Mouse (Mus musculus) G1E-ER4 (cell line): Measurements from ENCODE around the gene Ndufs2. TPM values are rescaled to one million over a fixed set of nuclear protein-coding genes. Genes with fewer than 3 reads are reported as not detected.

Source experiments
- GATA1 ChIP-seq: IDR thresholded peaks from one replicate; pipeline ENCODE4 v1.8.0; 2012; ENCODE audit warnings: low read length, inconsistent platforms
- polyA plus RNA-seq: library from polyadenylated mRNA; stranded (reverse); fragments of >175 nt; gene quantifications from 2 replicates; pipeline ENCODE4 v1.2.3, GENCODE M21; 2012

Gene Ndufs2
- polyA plus RNA-seq, 1 experiment, result 40.4 TPM

DNA sequence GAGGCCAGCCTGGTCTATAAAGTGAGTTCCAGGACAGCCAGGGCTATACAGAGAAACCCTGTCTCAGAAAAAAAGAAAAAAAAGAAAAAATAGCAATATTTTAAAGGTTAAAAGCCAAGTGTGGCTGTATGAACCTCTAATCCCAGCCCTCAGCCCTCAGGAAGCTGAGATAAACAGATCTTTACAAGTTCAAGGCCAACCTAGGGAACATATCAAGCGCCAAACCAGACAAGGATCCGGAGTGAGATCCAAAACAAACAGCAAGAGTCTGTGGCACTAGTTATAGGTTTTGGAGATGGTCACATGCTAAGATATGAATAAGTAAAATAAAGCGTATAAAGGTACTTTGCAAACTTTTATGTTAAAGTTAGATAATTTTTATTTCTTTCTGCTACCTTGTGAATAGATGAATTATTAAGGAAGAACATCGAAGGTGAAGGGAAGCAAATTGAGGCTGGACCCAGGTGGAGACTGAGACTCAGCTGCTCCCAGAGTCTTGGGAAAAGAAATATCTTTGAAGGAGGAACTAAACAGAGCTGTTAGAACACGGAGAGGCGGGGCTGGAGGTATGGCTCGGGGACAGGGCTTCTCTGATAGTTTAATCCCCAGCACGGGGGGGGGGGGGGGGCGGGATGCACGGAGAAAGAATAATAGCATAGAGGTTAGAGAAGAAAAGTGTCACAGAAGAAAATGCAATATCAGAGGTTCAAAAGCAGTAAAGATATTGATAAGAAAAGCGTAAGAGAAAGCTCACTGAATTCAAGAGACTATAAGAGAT is 47.5 kb downstream of the Ndufs2 start:
- no peak for TF ChIP-seq GATA1

DNA sequence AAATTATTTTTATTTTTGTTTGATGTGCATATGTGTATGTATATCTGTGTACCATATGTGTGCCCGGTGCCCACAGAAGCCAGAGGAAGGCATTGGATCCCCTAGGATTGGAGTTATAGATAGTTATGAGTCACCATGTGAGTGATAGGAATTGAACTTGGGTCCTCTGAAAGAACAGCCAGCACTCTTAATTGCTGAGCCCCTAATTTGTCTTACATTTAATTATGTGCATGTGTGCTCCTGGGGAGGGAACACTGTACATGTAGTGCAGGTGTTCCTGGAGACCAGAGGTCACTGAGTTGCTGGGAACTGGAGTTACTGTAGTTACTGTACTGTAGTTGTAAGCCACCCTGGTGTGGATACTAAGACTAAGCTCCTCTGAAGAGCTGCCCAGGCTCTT is 50.4 kb downstream of the Ndufs2 start:
- TF ChIP-seq GATA1, result no peak

DNA sequence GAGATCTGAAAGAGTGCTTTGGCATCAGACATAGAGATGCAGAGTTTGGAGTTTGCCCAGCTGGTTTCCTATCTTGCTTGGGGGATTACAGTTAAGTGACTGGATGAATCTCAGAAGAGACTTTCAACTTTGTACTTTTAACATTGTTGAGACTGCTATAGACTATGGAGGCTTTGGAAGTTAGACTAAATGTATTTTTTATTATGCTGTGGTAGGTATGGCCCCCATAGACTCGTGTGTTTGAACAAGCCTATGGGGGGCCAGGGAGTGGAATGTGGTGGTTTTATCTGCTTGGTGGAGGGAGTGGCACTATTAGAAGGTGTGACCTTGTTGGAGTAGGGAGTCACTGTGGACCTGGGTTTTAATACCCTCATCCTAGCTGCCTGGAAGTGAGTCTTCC is 51.7 kb downstream of the Ndufs2 start:
- no peak for TF ChIP-seq GATA1

DNA sequence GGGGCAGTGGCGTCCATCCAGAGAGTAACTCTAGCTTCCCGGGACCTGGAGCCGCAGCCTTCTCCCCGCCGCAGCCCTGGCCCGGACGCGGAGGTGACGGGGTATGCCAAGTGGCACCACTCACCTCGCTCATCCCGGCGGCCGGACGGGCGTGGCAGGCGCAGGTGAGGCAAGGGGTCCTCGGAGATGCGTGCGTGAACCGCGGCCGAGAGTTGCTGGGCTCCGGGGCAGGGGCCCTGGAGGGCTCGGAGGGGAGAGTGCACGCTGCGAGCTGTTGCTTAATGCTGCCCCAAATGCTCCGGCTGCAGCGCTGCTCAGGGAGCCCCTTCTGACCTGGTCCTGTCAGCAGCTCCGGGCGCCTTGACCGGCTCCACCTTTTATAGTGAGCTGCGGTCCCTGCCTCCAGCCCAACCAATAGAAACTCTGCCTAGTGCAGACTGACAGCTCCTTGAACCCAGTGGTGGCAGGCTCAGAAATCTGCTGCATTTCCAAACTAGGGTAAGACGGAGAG is 55.2 kb downstream of the Ndufs2 start, which contains the start of gene Pcp4l1:
Pcp4l1 (minus strand) TSS at position 382 of the 511 bp plus-strand sequence.
- no peak for TF ChIP-seq GATA1

DNA sequence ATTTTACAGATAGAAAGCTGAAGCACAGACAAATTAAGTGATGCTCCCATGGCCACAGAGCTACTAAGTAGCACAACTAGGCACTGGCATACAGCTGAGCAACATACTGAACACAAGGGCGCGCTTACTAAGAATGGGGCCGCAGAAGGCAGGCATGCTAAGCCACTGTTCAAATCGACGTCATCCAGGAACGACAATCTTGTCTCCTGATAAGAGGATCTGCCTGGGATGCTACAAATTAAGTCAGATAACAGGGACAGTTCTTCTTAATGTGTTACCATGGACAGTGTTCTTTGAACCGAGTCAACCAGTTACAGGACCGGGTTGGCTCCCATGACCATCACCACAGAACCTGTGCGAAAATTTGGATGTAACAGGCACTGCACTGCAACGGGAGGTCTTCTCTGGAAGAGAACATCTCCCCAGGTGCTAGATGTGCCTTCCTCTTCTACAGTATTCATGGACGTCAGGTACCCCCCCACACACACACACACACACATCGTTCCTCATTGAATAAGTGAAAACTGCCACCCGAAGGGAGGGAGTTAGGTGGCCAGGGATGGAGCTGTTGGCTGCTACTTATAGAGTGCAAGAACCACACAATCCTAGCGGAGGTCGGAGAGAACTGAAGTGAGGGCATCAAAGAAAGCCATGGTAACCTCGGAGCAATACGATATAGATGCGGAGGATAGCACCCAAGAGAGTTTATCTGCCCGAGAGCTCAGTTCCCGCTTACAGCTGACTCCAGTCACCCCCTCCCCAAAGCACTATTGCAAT is 56.0 kb downstream of the Ndufs2 start:
- no peak for TF ChIP-seq GATA1

DNA sequence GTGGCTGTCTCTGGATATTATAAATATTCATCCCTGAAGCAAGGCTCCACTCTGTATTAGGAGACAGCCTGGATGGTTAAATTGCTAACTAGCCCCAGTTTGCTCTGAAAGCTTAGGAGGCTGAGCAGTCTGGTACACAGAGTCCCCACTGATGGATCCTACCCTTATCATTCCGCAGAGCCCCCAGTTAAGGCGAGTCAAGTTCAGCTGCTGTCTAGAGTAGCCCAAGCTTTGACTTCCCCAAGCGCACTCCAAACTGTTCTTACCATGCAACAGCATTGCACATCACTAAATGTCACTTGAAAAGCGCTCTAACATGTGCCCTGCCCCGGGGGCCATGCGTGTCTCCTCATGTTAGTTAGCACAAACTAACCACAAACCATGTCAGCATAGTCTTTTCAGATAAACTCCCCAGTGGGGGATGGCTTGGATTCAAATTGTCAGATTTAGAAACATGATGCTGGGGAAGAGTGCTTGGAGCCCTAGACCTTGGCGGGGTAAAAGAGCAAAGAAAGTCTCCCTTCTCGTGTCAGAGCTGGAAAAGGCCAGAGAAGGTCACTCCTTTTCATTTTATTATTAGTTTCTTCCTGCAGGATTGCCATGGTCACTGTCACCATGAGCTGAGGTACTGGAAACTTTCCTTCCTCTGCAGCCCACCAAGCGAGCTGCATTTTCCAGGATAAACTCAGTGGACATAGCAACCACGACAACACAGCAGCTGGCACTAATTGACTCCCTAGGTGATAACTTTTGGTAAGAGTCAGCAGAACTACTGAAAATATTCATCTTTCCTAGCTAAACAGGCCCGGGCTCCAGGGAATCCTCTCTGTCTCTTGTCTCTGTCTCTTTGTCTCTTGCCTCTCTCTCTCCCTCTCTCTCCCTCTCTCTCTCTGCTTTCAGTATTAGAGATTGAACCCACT is 57.0 kb downstream of the Ndufs2 start:
- TF ChIP-seq GATA1, result no peak

DNA sequence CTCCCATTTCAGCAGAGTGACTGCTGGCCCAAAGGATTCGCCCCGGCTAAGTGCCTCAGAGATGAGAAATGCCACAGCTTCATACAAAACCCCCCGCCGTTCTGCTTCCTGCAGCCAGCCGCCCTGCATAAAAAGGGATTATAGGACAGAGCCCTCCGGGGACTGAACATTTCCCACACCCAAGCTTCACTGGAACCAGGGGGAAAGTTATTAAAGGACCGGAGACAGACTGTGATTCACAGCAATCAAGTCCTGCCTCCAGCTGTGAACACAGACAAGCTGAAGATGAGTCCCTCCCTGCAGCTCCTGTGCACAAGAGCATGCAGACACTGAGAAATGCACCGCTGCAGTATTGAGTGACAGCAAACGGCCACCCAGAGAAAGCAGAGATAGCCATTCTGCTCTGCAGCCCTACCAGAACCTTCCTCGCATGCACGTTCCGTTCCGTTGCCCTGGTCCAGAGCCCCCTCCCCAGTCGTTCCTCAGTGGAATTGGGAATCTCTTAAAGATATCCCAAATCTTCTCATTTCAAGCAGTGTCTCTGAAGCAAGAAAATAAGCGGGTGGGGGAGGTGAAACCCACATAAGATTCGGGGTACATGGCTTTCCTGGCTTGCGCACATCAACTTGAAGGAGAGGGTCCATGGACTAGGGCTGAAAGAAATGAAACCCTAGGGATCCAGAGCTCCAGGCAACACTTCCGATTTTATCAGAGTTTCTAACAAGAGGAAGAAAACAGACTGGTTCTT is 57.9 kb downstream of the Ndufs2 start:
- TF ChIP-seq GATA1, result no peak

DNA sequence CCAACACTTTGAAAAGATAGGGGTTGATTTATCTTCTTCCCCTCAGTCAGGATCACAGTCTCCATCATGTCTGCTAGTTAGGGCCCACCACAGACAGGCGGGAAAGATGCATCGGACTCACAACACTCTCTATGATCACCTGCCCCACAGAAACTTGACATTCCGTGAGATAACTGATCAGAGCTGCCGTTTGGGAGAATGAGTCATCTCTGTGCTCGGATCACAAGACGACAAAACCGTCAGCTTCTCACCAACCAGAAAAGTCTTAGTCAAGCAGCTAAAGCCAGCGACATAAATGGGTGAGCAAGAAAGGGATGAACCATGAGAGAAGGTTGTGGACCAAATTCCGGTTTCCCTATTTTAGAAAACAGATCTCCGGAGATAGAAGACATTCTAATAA is 58.9 kb downstream of the Ndufs2 start:
- TF ChIP-seq GATA1, result no peak

DNA sequence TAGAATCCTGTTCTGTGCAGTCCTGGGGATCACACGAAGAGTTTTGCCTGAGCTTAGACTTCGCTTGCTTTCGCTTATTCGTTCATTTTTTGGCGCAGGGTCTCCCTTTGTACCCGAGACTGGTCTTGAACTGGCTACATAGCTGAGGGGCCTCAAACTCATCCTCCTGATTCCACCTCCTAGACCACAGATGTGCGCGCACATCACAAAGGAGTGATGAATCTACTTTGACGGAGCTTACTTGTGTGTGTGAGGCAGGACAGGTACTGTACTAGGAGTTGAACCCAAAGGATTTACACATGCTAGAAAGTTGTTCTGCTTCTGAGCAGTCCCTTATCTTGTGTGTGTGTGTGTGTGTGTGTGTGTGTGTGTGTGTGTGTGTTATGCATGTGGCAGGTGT is 60.4 kb downstream of the Ndufs2 start:
- no peak for TF ChIP-seq GATA1

DNA sequence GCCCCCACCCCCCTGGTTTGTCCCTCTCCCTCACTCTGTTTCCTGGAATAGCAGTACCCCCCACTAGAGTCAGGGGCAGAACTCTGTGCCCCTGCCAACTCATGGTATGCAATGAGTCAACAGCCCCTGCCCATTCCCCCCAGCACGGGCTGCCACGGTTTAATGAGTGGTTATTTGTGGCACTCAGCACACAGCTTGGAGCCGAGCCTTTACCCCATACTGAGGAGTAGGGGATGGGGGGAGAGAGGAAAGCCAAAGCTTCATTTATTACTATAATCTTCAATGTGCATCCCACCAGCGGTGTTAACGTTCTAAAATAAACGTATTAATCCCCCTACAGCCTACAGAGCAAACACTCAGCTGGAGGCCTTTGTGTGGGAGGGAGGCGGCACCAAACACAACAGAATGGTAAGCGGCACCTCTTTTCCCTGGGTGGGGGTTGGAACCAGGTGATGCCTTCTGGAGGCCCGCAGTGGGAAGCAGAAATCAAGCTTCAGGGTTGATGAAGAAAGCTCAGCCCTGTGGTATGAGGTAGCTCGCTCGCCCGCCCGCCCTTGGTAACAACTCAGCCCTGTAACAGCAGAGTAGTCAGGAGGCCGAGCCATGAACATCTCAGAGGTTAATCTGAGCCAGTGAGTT is 61.6 kb downstream of the Ndufs2 start:
- TF ChIP-seq GATA1, result no peak

DNA sequence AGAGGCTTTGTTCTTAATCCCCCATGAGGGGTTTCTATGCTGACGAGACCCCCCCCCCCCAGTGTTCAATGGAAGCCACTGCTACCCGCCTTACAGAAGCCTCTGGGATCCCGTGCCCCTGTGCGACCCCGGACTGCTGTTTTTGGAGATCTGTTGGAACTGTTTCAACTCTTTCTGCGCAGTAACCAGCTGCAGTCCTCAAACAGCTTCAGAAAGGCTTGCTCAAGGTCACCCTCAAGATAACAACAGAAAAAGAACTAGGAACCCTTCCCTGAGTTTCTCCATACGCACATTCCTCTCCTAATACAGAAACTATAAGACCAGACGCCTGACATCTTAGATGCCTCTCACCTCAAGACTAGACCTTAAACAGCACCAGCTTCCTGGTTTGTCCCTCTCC is 62.1 kb downstream of the Ndufs2 start:
- no peak for TF ChIP-seq GATA1

DNA sequence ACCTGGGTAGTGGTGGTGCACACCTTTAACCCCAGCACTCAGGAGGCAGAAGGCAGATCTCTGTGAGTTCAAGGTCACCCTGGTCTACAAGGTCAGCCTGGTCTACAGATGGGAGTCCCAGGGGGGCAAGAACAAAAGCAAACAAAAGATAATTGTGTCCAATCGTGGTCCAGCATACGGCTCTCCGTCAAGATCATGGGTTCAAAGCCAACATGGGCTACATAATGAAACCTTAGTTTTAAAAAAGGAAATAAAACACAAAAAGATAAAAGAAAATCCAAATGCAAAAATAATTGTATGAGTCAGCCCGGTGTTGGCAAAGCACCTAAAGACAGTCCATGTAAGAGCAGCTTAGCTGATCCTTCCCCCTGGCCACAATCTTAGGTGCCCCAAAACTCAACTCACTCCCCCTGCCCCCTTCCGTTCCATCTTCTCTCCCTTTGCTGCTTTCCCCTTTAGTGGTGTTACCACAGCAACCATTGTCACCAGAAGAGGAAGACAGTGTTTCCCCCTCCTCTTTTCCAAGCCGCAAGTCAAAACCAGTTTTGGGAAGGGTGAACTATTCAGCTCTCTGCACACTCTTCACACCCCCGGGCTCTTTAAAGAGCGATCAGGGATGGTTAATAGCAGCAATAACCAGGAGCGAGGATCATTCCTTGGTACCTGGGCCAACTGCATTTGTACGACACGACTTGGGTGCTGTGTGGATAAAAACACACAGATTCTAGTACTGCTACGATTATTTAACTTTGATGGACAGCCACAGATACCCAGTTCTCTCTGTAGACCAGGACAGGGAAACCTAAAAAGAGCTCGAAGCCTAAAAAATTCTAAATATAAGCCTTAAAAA is 63.1 kb downstream of the Ndufs2 start:
- no peak for TF ChIP-seq GATA1

DNA sequence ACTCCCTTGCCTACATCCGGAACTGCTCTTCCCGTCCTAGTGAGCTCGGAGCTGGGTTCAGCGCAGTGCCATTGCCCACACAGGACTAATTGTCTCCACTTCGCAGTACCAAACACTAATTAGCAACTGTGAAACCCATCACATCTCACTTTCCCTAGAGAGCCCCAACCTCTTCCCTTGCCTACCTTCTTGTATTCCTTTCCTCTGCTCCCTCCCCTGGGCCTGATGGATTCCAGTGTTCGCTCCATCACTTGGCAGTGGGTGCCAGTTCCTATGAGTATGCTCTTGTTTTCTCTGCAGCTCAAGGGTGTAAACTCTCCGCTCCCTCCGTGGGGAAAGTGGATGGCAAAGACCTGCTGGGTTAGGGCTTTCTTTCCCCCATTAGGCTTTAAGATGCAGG is 65.5 kb downstream of the Ndufs2 start:
- no peak for TF ChIP-seq GATA1

Other genes starting within 250 kb of the Ndufs2 start
- gene Fcgr4, start 232.5 kb downstream of the Ndufs2 start, polyA plus RNA-seq, result not detected in 2 replicates
- 0.04 and 0.13 TPM in 2 replicates for gene Fcgr3, start 186.5 kb downstream of the Ndufs2 start, polyA plus RNA-seq
- 0.67 and 1.5 TPM in 2 replicates for gene Cfap126, start 137.5 kb downstream of the Ndufs2 start, polyA plus RNA-seq
- gene Sdhc, start 100.8 kb downstream of the Ndufs2 start, polyA plus RNA-seq, result 51.9 and 128 TPM in 2 replicates
- 0.14 TPM in 1 of 2 replicates, not detected in the other for gene Mpz, start 100.7 kb downstream of the Ndufs2 start, polyA plus RNA-seq
- gene Pcp4l1, start 55.1 kb downstream of the Ndufs2 start, polyA plus RNA-seq, result not detected in 2 replicates
- gene Nr1i3, start 37.4 kb downstream of the Ndufs2 start, polyA plus RNA-seq, result 0.40 and 0.42 TPM in 2 replicates
- 50.2 and 61.5 TPM in 2 replicates for gene Tomm40l, start 28.9 kb downstream of the Ndufs2 start, polyA plus RNA-seq
- not detected in 2 replicates for gene Apoa2, start 26.3 kb downstream of the Ndufs2 start, polyA plus RNA-seq
- not detected in 2 replicates for gene Fcer1g, start 17.0 kb downstream of the Ndufs2 start, polyA plus RNA-seq
- gene Adamts4, start 967 bp downstream of the Ndufs2 start, polyA plus RNA-seq, result 0.09 TPM in 2 replicates
- gene B4galt3, start 18.9 kb upstream of the Ndufs2 start, polyA plus RNA-seq, result 26.9 and 32.7 TPM in 2 replicates
- 38.6 and 45.3 TPM in 2 replicates for gene Ppox, start 29.8 kb upstream of the Ndufs2 start, polyA plus RNA-seq
- 49.8 and 54.4 TPM in 2 replicates for gene Usp21, start 36.6 kb upstream of the Ndufs2 start, polyA plus RNA-seq
- 51.5 and 62.9 TPM in 2 replicates for gene Ufc1, start 43.6 kb upstream of the Ndufs2 start, polyA plus RNA-seq
- gene Dedd, start 77.8 kb upstream of the Ndufs2 start, polyA plus RNA-seq, result 25.2 and 28.3 TPM in 2 replicates
- gene Nit1, start 94.3 kb upstream of the Ndufs2 start, polyA plus RNA-seq, result 14.2 and 16.9 TPM in 2 replicates
- gene Pfdn2, start 94.3 kb upstream of the Ndufs2 start, polyA plus RNA-seq, result 19.0 and 19.9 TPM in 2 replicates
- gene Klhdc9, start 109.4 kb upstream of the Ndufs2 start, polyA plus RNA-seq, result 0.48 and 0.63 TPM in 2 replicates
- gene Nectin4, start 118.7 kb upstream of the Ndufs2 start, polyA plus RNA-seq, result not detected in 2 replicates
- 0.95 and 1.1 TPM in 2 replicates for gene Arhgap30, start 137.6 kb upstream of the Ndufs2 start, polyA plus RNA-seq
- 35.2 and 37.5 TPM in 2 replicates for gene Usf1, start 159.9 kb upstream of the Ndufs2 start, polyA plus RNA-seq
- gene Tstd1, start 167.5 kb upstream of the Ndufs2 start, polyA plus RNA-seq, result 0.22 TPM in 1 of 2 replicates, not detected in the other
- not detected in 2 replicates for gene F11r, start 186.1 kb upstream of the Ndufs2 start, polyA plus RNA-seq